Mouse (Mus musculus) adrenal gland, postnatal 36 days (tissue): ENCODE data around the gene Fasn. TPM values are rescaled to one million over a fixed set of nuclear protein-coding genes. Genes with fewer than 3 reads are reported as not detected.
"Not testable (repeated sequence)": the region's sequence is repeated elsewhere in the genome, so short reads cannot be mapped to it uniquely, and the experiment has no call there.

Experiments
- DNase-seq, 2 experiments: peaks; one replicate each; pipeline ENCODE4 v3.0.0; 2021; ENCODE audit warnings: mixed read lengths in 1 of 2
- total RNA-seq, 2 experiments: library from RNA; stranded (reverse); gene quantifications; 2 replicates each; pipeline ENCODE4 v1.2.3; 2021

The Fasn gene
- total RNA-seq, 2 experiments from 2014 or later, result 1,954 to 2,603 TPM

DNA sequence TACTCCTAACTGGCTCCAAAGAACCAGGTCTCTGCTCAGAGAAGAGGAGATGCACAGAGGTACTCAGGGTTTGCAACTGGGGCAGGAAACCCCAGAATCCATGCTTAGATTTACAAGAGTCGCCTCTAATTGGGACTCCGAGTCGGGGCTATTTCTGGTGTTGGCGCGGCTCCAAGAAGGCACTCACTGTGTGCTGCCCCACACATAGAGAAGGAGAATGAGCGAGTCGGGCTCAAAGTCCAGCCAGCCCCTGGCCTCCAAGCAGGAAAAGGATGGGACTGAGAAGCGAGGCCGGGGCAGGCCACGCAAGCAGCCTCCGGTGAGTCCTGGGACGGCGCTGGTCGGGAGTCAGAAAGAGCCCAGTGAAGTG lies 61.7 kb downstream of the Fasn start, which contains the start of gene Hmga1b:
Gene Hmga1b, plus strand, starts transcription at position 123 of the 370 bp plus-strand sequence.
- not testable (repeated sequence) for DNase-seq

GRCm38 (mm10) chr11:120761811-120762671 lies 62.3 kb downstream of the Fasn start:
- peak; percentile 27 to 39 for DNase-seq

DNA sequence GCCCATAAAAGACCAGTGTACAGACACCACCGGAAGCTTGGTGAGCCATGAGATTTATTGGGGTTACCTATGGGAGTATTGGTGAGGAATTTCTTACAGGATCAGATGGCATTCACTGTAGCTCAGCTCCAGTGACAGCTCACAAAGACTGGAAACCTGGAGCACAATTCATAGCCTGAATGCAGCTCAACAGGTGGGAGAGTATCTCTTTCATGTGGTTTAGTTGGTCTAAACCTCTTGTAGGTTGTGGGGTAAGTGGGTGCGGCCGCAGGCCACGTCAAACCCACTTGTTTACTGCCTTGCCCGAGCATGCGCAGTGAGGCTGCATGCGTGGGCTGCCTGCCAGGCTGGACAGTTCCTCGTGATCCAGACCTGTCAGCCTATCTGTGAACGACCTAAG lies 64.1 kb downstream of the Fasn start:
- DNase-seq, result no peak

Other genes with a start within 250 kb of the Fasn start
- 100 to 1,000 TPM; 348 to 361 TPM for gene Arhgdia, start 242.9 kb downstream of the Fasn start, total RNA-seq
- 10 to 100 TPM; 97.0 to 99.2 TPM for gene Alyref, start 226.2 kb downstream of the Fasn start, total RNA-seq
- 100 to 1,000 TPM in 1 of 2 experiments, 10 to 100 TPM in 1; 86.0 to 102 TPM for gene Anapc11, start 226.1 kb downstream of the Fasn start, total RNA-seq
- gene Npb, start 216.1 kb downstream of the Fasn start, total RNA-seq, result 1 to 10 TPM in 1 of 2 experiments, not detected in 1; 1.6 TPM
- 100 to 1,000 TPM; 212 to 312 TPM for gene Pcyt2, start 206.6 kb downstream of the Fasn start, total RNA-seq
- gene Sirt7, start 199.3 kb downstream of the Fasn start, total RNA-seq, result 10 to 100 TPM; 49.6 to 67.0 TPM
- 10 to 100 TPM; 50.4 to 78.6 TPM for gene Mafg, start 190.9 kb downstream of the Fasn start, total RNA-seq
- gene Pycr1, start 180.8 kb downstream of the Fasn start, total RNA-seq, result 1 to 10 TPM; 1.1 to 1.5 TPM
- not detected for gene Myadml2, start 176.4 kb downstream of the Fasn start, total RNA-seq
- 1 to 10 TPM; 8.5 to 9.8 TPM for gene Notum, start 163.4 kb downstream of the Fasn start, total RNA-seq
- gene Aspscr1, start 151.6 kb downstream of the Fasn start, total RNA-seq, result 10 to 100 TPM; 71.1 to 95.1 TPM
- 10 to 100 TPM; 52.1 to 60.4 TPM for gene Cenpx, start 110.8 kb downstream of the Fasn start, total RNA-seq
- gene Lrrc45, start 110.6 kb downstream of the Fasn start, total RNA-seq, result 10 to 100 TPM; 24.3 to 27.7 TPM
- 10 to 100 TPM in 1 of 2 experiments, 1 to 10 TPM in 1; 8.2 to 17.0 TPM for gene Rac3, start 103.1 kb downstream of the Fasn start, total RNA-seq
- gene Dcxr, start 97.3 kb downstream of the Fasn start, total RNA-seq, result 10 to 100 TPM; 31.8 to 77.7 TPM
- gene Cbr2, start 92.4 kb downstream of the Fasn start, total RNA-seq, result 1 to 10 TPM; 5.0 to 7.8 TPM
- gene Hmga1b, start 61.8 kb downstream of the Fasn start, total RNA-seq, result 10 to 100 TPM in 1 of 2 experiments, 1 to 10 TPM in 1; 6.0 to 13.1 TPM
- gene Rfng, start 40.3 kb downstream of the Fasn start, total RNA-seq, result 10 to 100 TPM; 19.2 to 19.7 TPM
- 100 to 1,000 TPM; 139 to 142 TPM for gene Gps1, start 40.3 kb downstream of the Fasn start, total RNA-seq
- 10 to 100 TPM; 57.2 to 59.6 TPM for gene Dus1l, start 28.1 kb downstream of the Fasn start, total RNA-seq
- gene Ccdc57, start 108.3 kb upstream of the Fasn start, total RNA-seq, result 10 to 100 TPM; 10.6 to 22.0 TPM
- 1 to 10 TPM in 1 of 2 experiments, under 1 TPM in 1; 0.89 to 2.1 TPM for gene Slc16a3, start 123.9 kb upstream of the Fasn start, total RNA-seq
- gene Csnk1d, start 166.8 kb upstream of the Fasn start, total RNA-seq, result 100 to 1,000 TPM; 126 to 127 TPM
- gene Cd7, start 214.9 kb upstream of the Fasn start, total RNA-seq, result under 1 TPM; 0.30 to 0.53 TPM
- not detected for gene Sectm1b, start 239.0 kb upstream of the Fasn start, total RNA-seq